Mouse (Mus musculus): ENCODE data around the gene B4galnt2. TPM values are rescaled to one million over a fixed set of nuclear protein-coding genes. Genes with fewer than 3 reads are reported as not detected.
A peak's percentile ranks its signal among the peaks of the same experiment; 100 is the strongest.

B4galnt2 gene
- total RNA-seq, 2 experiments from 2014 or later: not detected

DNA sequence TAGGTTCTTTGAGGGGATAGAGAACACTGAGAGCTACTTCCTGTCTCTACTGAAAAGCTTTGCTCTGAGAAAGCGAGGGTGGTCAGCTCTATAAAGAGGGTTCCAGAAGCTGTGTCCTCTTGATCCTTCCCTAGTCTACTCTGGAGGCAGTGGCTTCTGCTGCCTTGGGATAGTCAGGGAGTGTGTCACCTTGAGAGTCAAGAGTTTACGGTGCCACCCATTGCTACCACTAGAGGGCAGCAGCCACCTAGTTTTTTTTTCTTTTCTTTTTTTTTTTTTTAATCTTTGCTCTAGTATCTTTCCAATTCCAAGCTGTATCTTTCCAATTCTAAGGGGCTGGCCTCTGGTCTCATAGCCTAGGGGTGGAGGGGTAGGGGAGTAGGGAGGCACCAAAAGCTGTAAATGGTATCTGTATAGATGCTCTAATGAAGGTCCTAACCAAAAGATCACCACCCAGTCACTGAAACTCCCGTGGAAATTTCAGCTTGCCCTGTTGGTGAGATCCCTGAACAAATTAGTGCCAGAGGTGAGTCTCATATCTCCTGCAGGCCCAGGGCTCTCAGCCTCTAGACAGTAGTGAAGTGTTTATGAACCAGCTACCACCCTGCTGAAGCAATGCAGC lies 87.1 kb downstream of the B4galnt2 start:
- ATAC-seq (ENCODE audit: poor library complexity, severe bottlenecking): 0 out of 2 replicates have a peak, but pooled peaks have one; percentile 27

DNA sequence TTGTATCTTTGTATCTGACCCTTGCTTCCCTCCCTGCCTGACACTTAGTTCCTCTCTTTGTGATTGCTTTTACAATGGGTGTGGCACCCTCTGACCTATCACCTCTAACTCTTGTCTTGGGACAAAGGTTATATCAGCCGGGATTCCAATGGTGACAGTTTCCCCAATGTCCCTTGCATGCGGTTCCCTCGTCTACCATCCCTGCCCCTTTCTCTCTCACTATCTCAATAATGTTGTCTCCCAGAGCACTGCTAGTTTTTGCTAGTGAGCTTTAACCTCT lies 87.6 kb downstream of the B4galnt2 start:
- ATAC-seq (ENCODE audit: poor library complexity, severe bottlenecking): no peak

DNA sequence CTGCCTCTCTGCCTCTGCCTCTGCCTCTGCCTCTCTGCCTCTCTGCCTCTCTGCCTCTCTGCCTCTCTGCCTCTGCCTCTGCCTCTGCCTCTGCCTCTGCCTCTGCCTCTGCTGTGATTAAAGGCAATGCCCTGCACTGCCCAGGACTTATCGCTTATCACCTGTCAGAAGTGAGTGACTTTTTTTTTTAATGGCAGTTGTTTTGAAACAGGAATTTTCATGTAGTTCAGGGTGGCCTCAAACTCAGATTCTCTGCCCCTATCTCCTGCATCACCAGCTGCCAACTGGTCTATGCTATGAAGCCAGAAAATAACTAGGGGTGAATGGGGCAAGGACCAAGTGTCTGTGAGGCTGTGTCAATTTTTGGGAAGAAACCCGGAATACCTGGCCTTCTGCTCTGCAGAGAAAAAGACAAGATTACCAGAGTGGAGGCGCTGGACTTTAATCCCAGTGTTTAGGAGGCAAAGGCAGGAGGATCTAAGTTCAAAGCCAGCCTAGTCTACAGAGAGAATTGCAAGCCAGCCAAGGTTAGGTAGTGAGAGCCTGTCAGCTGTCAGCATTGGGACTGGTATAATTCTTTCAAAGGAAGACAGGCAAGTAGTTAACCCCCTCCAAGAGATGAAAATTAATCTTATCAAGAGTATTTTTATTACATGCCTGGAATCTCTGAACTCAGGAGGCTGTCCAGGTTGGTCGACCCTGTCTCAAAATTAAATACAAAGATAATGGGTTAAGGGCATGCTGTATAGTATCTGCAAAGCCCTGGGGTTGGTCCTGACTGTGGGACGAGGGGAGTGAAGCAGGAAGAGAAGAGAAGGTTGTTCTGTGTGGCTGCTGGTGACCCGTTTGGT lies 88.1 kb downstream of the B4galnt2 start:
- ATAC-seq (ENCODE audit: poor library complexity, severe bottlenecking): no peak

DNA sequence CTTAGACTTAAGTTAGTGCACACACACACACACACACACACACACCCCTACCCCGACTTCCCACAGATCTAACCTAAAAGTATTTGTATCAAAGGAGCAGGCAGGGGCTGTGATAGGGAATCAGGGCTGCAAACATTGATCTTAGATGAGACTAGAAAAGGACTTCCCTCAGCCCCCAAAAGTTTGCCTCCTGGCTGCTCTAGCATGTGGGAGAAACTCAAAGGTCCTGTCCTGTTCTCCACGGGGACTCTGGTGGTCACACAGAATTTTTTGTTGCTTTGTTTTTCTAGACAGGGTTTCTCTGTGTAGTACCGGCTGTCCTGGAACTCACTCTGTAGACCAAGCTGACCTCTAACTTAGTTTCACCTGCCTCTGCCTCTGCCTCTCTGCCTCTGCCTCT lies 89.1 kb downstream of the B4galnt2 start:
- ATAC-seq (ENCODE audit: poor library complexity, severe bottlenecking): no peak

DNA sequence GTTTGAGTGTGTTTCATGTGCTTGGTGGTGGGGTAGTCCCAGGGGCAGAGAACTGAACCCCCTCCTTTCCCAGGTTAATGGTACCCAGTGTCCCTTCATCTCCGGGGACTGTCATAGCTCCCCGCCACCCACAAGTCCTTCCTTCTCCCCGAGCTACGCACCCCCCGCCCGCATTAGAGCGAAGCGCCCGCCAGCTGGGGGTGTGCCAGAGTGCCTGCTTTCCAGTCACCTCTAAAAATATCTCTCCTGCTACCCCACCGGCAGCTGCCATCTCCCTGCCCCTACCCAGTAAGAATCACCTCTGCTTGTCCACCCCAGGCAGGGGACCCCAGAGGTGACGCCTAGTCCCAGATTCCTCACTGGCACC lies 89.8 kb downstream of the B4galnt2 start:
- ATAC-seq (ENCODE audit: poor library complexity, severe bottlenecking): 0 out of 2 replicates have a peak, but pooled peaks have one; percentile 9

DNA sequence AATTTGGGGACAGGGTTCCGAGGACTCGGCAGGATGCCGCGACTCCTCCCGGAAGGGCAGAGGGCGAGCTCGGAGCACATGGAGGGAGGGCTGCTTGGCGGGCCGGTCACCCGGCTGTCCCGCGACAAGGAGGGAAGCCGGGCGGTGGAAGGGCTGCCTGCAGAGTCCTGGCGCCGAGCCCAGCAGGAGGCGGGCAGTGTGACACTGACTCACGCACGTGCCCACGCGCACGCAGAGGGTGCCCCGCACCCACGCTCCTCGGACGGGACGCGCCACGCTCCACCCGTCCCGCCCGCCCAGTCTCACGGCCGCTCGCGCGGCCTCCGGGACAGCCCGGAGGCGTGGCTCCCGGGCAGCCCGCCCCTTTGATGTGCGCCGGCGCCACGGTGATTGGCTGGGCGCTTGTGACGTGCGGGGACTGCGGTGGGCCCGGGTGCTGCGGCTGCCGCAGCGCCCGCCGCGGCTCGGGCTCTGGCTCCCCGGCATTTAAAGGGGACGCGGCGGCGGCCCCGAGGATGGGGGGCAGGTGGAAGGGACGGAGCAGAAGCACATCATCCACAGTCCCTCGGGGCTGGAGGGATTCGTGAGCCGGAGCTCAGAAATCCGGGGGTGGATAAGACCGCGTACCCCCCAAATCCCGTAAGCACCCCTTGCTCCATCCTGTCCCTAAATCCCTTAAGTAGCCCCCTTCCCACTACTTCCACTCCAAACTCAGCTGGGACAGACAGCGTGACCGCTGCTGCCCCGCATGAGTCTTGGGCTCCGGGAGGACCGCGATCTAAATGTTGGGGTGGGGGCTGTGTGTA lies 90.4 kb downstream of the B4galnt2 start, which contains the start of gene Phospho1:
TSS of gene Phospho1 (plus strand) at position 429 of the 806 bp plus-strand sequence.
- peak; percentile 93 for ATAC-seq (ENCODE audit: poor library complexity, severe bottlenecking)

DNA sequence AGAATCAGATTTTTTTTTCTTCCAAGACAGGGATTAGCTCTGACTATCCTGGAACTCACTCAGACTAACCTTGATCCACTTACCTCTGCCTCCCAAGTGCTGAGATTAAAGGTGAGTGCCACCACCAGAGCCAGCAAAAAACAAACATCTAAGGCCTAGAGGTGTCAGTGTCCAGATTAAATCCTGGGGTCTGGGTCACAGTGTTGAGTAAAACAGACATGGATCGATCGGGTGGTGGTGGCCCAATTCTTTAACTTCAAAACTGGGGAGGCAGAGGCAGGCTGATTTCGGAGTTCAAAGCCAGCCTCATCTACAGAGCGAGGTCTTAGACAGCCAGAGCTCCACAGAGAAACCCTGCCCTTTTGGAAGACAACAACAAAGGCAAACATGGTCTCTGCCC lies 92.3 kb downstream of the B4galnt2 start:
- no peak for ATAC-seq (ENCODE audit: poor library complexity, severe bottlenecking)

DNA sequence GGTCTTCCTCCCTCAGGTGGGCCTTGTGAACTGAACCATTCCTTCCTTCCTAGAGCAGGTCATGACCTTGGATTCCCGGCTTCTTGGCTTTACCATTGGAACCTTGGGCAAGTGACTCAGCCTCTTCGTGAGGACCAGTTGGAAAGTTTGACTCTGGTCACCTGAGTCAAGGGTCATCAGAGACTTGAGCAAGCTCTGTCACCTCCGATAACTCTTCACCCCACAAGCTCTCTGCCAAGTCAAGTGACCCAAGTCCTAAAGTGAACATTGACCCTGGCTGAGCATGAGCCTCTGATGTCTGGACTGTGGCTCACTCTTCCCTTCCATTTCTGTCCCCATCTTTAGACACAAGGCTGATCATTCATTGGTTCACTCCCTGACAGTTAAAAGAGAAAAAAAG lies 93.2 kb downstream of the B4galnt2 start:
- ATAC-seq (ENCODE audit: poor library complexity, severe bottlenecking): no peak

DNA sequence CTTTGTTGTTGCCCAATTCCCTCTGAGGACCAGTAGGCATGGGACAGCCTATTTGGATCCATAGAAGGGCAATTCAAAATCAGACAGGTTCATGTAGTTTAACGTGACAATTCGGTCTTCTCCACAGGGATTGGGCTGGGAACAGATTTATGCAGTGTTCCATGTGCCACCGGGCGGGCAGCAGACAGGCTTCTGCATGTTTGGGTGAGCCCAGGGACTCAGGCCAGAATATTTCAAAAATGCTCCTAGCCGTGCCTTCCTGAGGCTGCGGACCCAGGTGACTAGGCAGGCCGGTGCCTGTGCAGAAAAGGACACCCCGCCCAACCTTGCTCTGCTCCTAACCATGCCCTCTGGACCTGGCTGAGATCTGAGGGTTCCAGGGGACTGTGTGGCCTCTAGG lies 95.6 kb downstream of the B4galnt2 start:
- no peak for ATAC-seq (ENCODE audit: poor library complexity, severe bottlenecking)

Other genes starting within 250 kb of the B4galnt2 start
- gene Phb, start 247.9 kb downstream of the B4galnt2 start, total RNA-seq (2015): 20.6 and 20.7 TPM in 2 replicates
- gene Phb, start 247.9 kb downstream of the B4galnt2 start, total RNA-seq (2017): 33.9 and 40.9 TPM in 2 replicates
- 32.0 and 41.3 TPM in 2 replicates for gene Zfp652, start 202.2 kb downstream of the B4galnt2 start, total RNA-seq (2015)
- 20.6 and 28.1 TPM in 2 replicates for gene Zfp652, start 202.2 kb downstream of the B4galnt2 start, total RNA-seq (2017)
- 1.3 and 2.7 TPM in 2 replicates for gene B130006D01Rik, start 191.3 kb downstream of the B4galnt2 start, total RNA-seq (2015)
- 1.8 and 2.2 TPM in 2 replicates for gene B130006D01Rik, start 191.3 kb downstream of the B4galnt2 start, total RNA-seq (2017)
- 12.6 and 17.3 TPM in 2 replicates for gene Phospho1, start 90.4 kb downstream of the B4galnt2 start, total RNA-seq (2015)
- gene Phospho1, start 90.4 kb downstream of the B4galnt2 start, total RNA-seq (2017): 2.3 TPM in 1 of 2 replicates, not detected in the other
- gene Gngt2, start 77.7 kb downstream of the B4galnt2 start, total RNA-seq (2015): 92.0 and 95.7 TPM in 2 replicates
- 64.0 and 66.6 TPM in 2 replicates for gene Gngt2, start 77.7 kb downstream of the B4galnt2 start, total RNA-seq (2017)
- 14.7 and 19.8 TPM in 2 replicates for gene Abi3, start 72.4 kb downstream of the B4galnt2 start, total RNA-seq (2015)
- 13.7 and 20.0 TPM in 2 replicates for gene Abi3, start 72.4 kb downstream of the B4galnt2 start, total RNA-seq (2017)
- not detected in 2 replicates for gene Igf2bp1, start 91.0 kb upstream of the B4galnt2 start, total RNA-seq (2015)
- gene Igf2bp1, start 91.0 kb upstream of the B4galnt2 start, total RNA-seq (2017): not detected in 2 replicates
- gene Gip, start 109.7 kb upstream of the B4galnt2 start, total RNA-seq (2015): not detected in 2 replicates
- gene Gip, start 109.7 kb upstream of the B4galnt2 start, total RNA-seq (2017): not detected in 2 replicates
- gene Snf8, start 120.0 kb upstream of the B4galnt2 start, total RNA-seq (2015): 80.1 and 93.3 TPM in 2 replicates
- gene Snf8, start 120.0 kb upstream of the B4galnt2 start, total RNA-seq (2017): 47.6 and 59.8 TPM in 2 replicates
- gene Ube2z, start 150.5 kb upstream of the B4galnt2 start, total RNA-seq (2015): 22.5 and 22.8 TPM in 2 replicates
- 20.8 and 21.5 TPM in 2 replicates for gene Ube2z, start 150.5 kb upstream of the B4galnt2 start, total RNA-seq (2017)
- 192 and 203 TPM in 2 replicates for gene Atp5g1, start 160.8 kb upstream of the B4galnt2 start, total RNA-seq (2015)
- gene Atp5g1, start 160.8 kb upstream of the B4galnt2 start, total RNA-seq (2017): 24.3 and 35.9 TPM in 2 replicates
- gene Calcoco2, start 197.1 kb upstream of the B4galnt2 start, total RNA-seq (2015): not detected in 2 replicates
- gene Calcoco2, start 197.1 kb upstream of the B4galnt2 start, total RNA-seq (2017): not detected in 2 replicates
- not detected in 2 replicates for gene Ttll6, start 218.9 kb upstream of the B4galnt2 start, total RNA-seq (2015)
- not detected in 2 replicates for gene Ttll6, start 218.9 kb upstream of the B4galnt2 start, total RNA-seq (2017)

Measured in megakaryocyte, adult 5-6 weeks (primary cell).